Mouse (Mus musculus) liver, adult 2 months (tissue): ENCODE measurements at regions not wholly inside any gene's neighbourhood (a gene's known extent, or its start where the extent isn't known, plus 50 kb on each side); places are given as distances from the start of the nearest gene placed in this dataset.

Source experiments
- CTCF ChIP-seq: fragments of 200-500 bp; IDR thresholded peaks from 2 replicates; pipeline ENCODE4 v1.5.1; 2011; ENCODE audit warnings: low read depth, low read length, control low read depth
- POLR2A ChIP-seq: fragments of 200-500 bp; IDR thresholded peaks from 2 replicates; pipeline ENCODE4 v1.6.1; 2011; ENCODE audit warnings: low read length, control low read depth; ENCODE audit not compliant: insufficient read depth; ENCODE audit errors: extremely low read depth

DNA sequence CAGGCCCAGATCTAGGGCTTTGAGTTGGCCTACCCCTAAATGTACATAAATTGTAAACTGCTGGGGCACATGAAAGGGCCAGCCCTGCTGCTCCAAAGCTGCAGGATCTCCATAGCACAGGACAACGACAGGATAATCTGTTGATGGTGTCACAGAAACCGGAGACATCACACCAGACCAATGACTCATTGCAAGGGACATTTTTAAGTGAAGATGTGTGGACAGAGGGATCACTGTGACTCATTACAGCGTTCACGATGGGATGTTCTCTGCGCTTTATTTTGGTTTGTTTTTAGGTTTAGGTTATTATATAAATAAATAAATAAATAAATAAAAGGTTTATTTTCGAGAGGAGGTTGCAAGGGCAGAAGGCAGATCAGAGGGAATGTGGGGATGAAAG lies 216.9 kb upstream of the Klf3 start:
- no peak for TF ChIP-seq POLR2A
- TF ChIP-seq CTCF = no peak
